Mouse (Mus musculus) kidney, postnatal 4 days (tissue): ENCODE data around the gene Lhfpl2.
"Not testable (repeated sequence)": the region's sequence is repeated elsewhere in the genome, so short reads cannot be mapped to it uniquely, and the experiment has no call there.

Experiments used
- DNase-seq, 2 experiments: peaks; one replicate each; pipeline ENCODE4 v3.0.0; 2021; ENCODE audit warnings: mixed read lengths in 2 of 2

Lhfpl2 gene

GRCm38 (mm10) chr13:94057563-94058560 lies at the start of gene Lhfpl2:
Gene Lhfpl2, plus strand, starts transcription at chr13:94057796.
- peak; percentile 85 to 91 for DNase-seq

- DNase-seq, result no peak
These were observed 45.5 kb upstream of the Lhfpl2 start for GRCm38 (mm10) chr13:94011996-94012575.

GRCm38 (mm10) chr13:94013986-94014385 lies 43.6 kb upstream of the Lhfpl2 start:
- DNase-seq, result peak in 1 of 2 experiments; percentile 32

GRCm38 (mm10) chr13:94024575-94024974 lies 33.0 kb upstream of the Lhfpl2 start:
- DNase-seq, result not testable (repeated sequence)

- DNase-seq, result peak; percentile 5 to 24
These were observed 28.4 kb upstream of the Lhfpl2 start for GRCm38 (mm10) chr13:94029147-94029546.

- no peak for DNase-seq
These were observed 27.0 kb upstream of the Lhfpl2 start for GRCm38 (mm10) chr13:94030551-94030950.

- DNase-seq, result peak in 1 of 2 experiments; percentile 37
These were observed 20.1 kb upstream of the Lhfpl2 start for GRCm38 (mm10) chr13:94037313-94038051.

- DNase-seq, result no peak
These were observed 19.6 kb upstream of the Lhfpl2 start for GRCm38 (mm10) chr13:94038052-94038340.

GRCm38 (mm10) chr13:94050036-94050435 lies 7.6 kb upstream of the Lhfpl2 start:
- DNase-seq, result no peak

- DNase-seq, result no peak
These were observed 6.8 kb upstream of the Lhfpl2 start for GRCm38 (mm10) chr13:94050782-94051181.

- DNase-seq, result no peak
These were observed 497 bp upstream of the Lhfpl2 start for GRCm38 (mm10) chr13:94057036-94057562.

- DNase-seq, result no peak
These were observed 1.1 kb downstream of the Lhfpl2 start for GRCm38 (mm10) chr13:94058642-94059222.

GRCm38 (mm10) chr13:94059373-94059772 lies 1.8 kb downstream of the Lhfpl2 start:
- DNase-seq, result no peak

- DNase-seq, result peak; percentile 74 to 80
These were observed 2.2 kb downstream of the Lhfpl2 start for GRCm38 (mm10) chr13:94059778-94060177.

- DNase-seq, result no peak
These were observed 2.9 kb downstream of the Lhfpl2 start for GRCm38 (mm10) chr13:94060461-94060860.

GRCm38 (mm10) chr13:94061256-94061877 lies 3.8 kb downstream of the Lhfpl2 start:
- DNase-seq, result no peak

GRCm38 (mm10) chr13:94062349-94063111 lies 4.9 kb downstream of the Lhfpl2 start:
- DNase-seq, result peak; percentile 77 to 87

GRCm38 (mm10) chr13:94063156-94063555 lies 5.6 kb downstream of the Lhfpl2 start:
- peak; percentile 63 to 75 for DNase-seq

GRCm38 (mm10) chr13:94064571-94064970 lies 7.0 kb downstream of the Lhfpl2 start:
- DNase-seq, result peak; percentile 56 to 69

GRCm38 (mm10) chr13:94065276-94066050 lies 7.9 kb downstream of the Lhfpl2 start:
- DNase-seq, result no peak
